Mouse (Mus musculus) MEL (cell line): ENCODE measurements around the gene Mre11a. TPM values are rescaled to one million over a fixed set of nuclear protein-coding genes. Genes with fewer than 3 reads are reported as not detected.

Experiments used
- DNase-seq: peaks from one replicate; pipeline ENCODE4 v3.0.0; 2011; ENCODE audit warnings: low read depth, low spot score
- H3K27ac ChIP-seq: 2 replicates; pipeline ENCODE4 v1.5.1; 2012; ENCODE audit warnings: low read depth, mild to moderate bottlenecking, control low read depth, low read length, moderate library complexity; ENCODE audit not compliant: control insufficient read depth
- H3K27me3 ChIP-seq, 2 experiments: fragments of 150-350 bp in 1 of 2; sonication (generic) in 1 of 2; 2 replicates each; pipeline ENCODE4 v1.6.1; 2012; ENCODE audit warnings: low read length in 2 of 2, mild to moderate bottlenecking in 2 of 2, improper control_type of control experiment in 1 of 2, moderate library complexity in 1 of 2; ENCODE audit not compliant: insufficient read depth in 2 of 2, control insufficient read depth in 1 of 2
- H3K36me3 ChIP-seq, 2 experiments: 2 replicates each; pipeline ENCODE4 v1.6.1; 2012 to 2014; ENCODE audit warnings: low read length in 2 of 2, improper control_type of control experiment in 1 of 2, inconsistent platforms in 1 of 2, mild to moderate bottlenecking in 1 of 2; ENCODE audit not compliant: insufficient read depth in 2 of 2, control insufficient read depth in 1 of 2
- H3K4me1 ChIP-seq, 2 experiments: fragments of 150-350 bp in 1 of 2; sonication (generic) in 1 of 2; 2 replicates each; pipeline ENCODE4 v1.6.1; 2012; ENCODE audit warnings: low read length in 2 of 2, improper control_type of control experiment in 1 of 2, mild to moderate bottlenecking in 1 of 2; ENCODE audit not compliant: insufficient read depth in 2 of 2, control insufficient read depth in 1 of 2
- H3K4me3 ChIP-seq, 2 experiments: fragments of 150-350 bp in 1 of 2; sonication (generic) in 1 of 2; 2 replicates each; pipeline ENCODE4 v1.5.1; 2012; ENCODE audit warnings: low read depth in 2 of 2, low read length in 2 of 2, mild to moderate bottlenecking in 2 of 2, moderate library complexity in 2 of 2, control low read depth in 1 of 2, improper control_type of control experiment in 1 of 2; ENCODE audit not compliant: control insufficient read depth in 1 of 2, insufficient read depth in 1 of 2
- H3K79me2 ChIP-seq: 2 replicates; pipeline ENCODE4 v1.6.1; 2012; ENCODE audit warnings: mild to moderate bottlenecking, low read length, moderate library complexity; ENCODE audit not compliant: control insufficient read depth, poor library complexity, insufficient read depth
- H3K9ac ChIP-seq: 2 replicates; pipeline ENCODE4 v1.6.1; 2012; ENCODE audit warnings: low read depth, mild to moderate bottlenecking, control low read depth, low read length, moderate library complexity; ENCODE audit not compliant: control insufficient read depth, poor library complexity, severe bottlenecking
- H3K9me3 ChIP-seq: fragments of 150-350 bp; sonication (generic); replicated peaks from 2 replicates; pipeline ENCODE4 v1.6.1; 2012; ENCODE audit warnings: mild to moderate bottlenecking, low read length, improper control_type of control experiment, moderate library complexity; ENCODE audit not compliant: insufficient read depth
- CHD1 ChIP-seq: IDR thresholded peaks from 2 replicates; pipeline ENCODE4 v1.6.1; 2012; ENCODE audit warnings: low read depth, mild to moderate bottlenecking, inconsistent platforms, low read length, improper control_type of control experiment
- CHD2 ChIP-seq: IDR thresholded peaks from 2 replicates; pipeline ENCODE4 v1.6.1; 2011; ENCODE audit warnings: low read length, improper control_type of control experiment
- CTCF ChIP-seq, 3 experiments: IDR thresholded peaks in 2 of 3; conservative IDR thresholded peaks in 1 of 3; 2 replicates each; pipeline ENCODE4 v1.5.1; 2011 to 2012; ENCODE audit warnings: low read length in 3 of 3, low read depth in 2 of 3, mild to moderate bottlenecking in 2 of 3, improper control_type of control experiment in 1 of 3, inconsistent platforms in 1 of 3, mixed read lengths in 1 of 3, moderate library complexity in 1 of 3; ENCODE audit not compliant: control insufficient read depth in 1 of 3, insufficient read depth in 1 of 3, poor library complexity in 1 of 3, severe bottlenecking in 1 of 3
- ELF1 ChIP-seq: IDR thresholded peaks from 2 replicates; pipeline ENCODE4 v1.6.1; 2014; ENCODE audit warnings: low read depth, mild to moderate bottlenecking, inconsistent platforms, low read length, improper control_type of control experiment, moderate library complexity
- GABPA ChIP-seq: IDR thresholded peaks from 2 replicates; pipeline ENCODE4 v1.6.1; 2012; ENCODE audit warnings: low read depth, mild to moderate bottlenecking, inconsistent platforms, low read length, improper control_type of control experiment, moderate library complexity
- GATA1 ChIP-seq: IDR thresholded peaks from 2 replicates; pipeline ENCODE4 v1.6.1; 2011; ENCODE audit warnings: low read depth, low read length, improper control_type of control experiment
- HCFC1 ChIP-seq: IDR thresholded peaks from 2 replicates; pipeline ENCODE4 v1.6.1; 2012; ENCODE audit warnings: low read depth, mild to moderate bottlenecking, inconsistent platforms, low read length, improper control_type of control experiment, moderate library complexity
- JUND ChIP-seq: IDR thresholded peaks from 2 replicates; pipeline ENCODE4 v1.6.1; 2011; ENCODE audit warnings: low read depth, mild to moderate bottlenecking, improper control_type of control experiment, low read length
- MAFK ChIP-seq: IDR thresholded peaks from 2 replicates; pipeline ENCODE4 v1.6.1; 2011; ENCODE audit warnings: low read depth, mild to moderate bottlenecking, low read length, improper control_type of control experiment, borderline replicate concordance
- MAX ChIP-seq: IDR thresholded peaks from 2 replicates; pipeline ENCODE4 v1.6.1; 2011; ENCODE audit warnings: low read length, improper control_type of control experiment
- MAZ ChIP-seq: IDR thresholded peaks from 2 replicates; pipeline ENCODE4 v1.6.1; 2012; ENCODE audit warnings: low read depth, mild to moderate bottlenecking, inconsistent platforms, low read length, improper control_type of control experiment
- MEF2A ChIP-seq: IDR thresholded peaks from 2 replicates; pipeline ENCODE4 v1.6.1; 2014; ENCODE audit warnings: low read depth, mild to moderate bottlenecking, inconsistent platforms, low read length, improper control_type of control experiment; ENCODE audit not compliant: poor library complexity, insufficient replicate concordance, severe bottlenecking; ENCODE audit errors: extremely low read depth
- MYB ChIP-seq: IDR thresholded peaks from 2 replicates; pipeline ENCODE4 v1.6.1; 2011; ENCODE audit warnings: mild to moderate bottlenecking, low read depth, low read length, improper control_type of control experiment
- NELFE ChIP-seq: IDR thresholded peaks from 2 replicates; pipeline ENCODE4 v1.6.1; 2011; ENCODE audit warnings: low read depth, low read length, improper control_type of control experiment
- NRF1 ChIP-seq: IDR thresholded peaks from 2 replicates; pipeline ENCODE4 v1.6.1; 2014; ENCODE audit warnings: low read depth, mild to moderate bottlenecking, inconsistent platforms, low read length, improper control_type of control experiment, moderate library complexity; ENCODE audit not compliant: poor library complexity, insufficient read depth, severe bottlenecking
- POLR2A ChIP-seq, 2 experiments: IDR thresholded peaks; 2 replicates each; pipeline ENCODE4 v1.6.1; 2011 to 2012; ENCODE audit warnings: low read length in 2 of 2, mild to moderate bottlenecking in 2 of 2, control low read depth in 1 of 2, improper control_type of control experiment in 1 of 2, low read depth in 1 of 2, moderate library complexity in 1 of 2; ENCODE audit not compliant: control insufficient read depth in 1 of 2, insufficient read depth in 1 of 2, poor library complexity in 1 of 2
- POLR2AphosphoS2 ChIP-seq: IDR thresholded peaks from 2 replicates; pipeline ENCODE4 v1.6.1; 2011; ENCODE audit warnings: low read length, improper control_type of control experiment
- POLR2AphosphoS5 ChIP-seq: IDR thresholded peaks from 2 replicates; pipeline ENCODE4 v1.6.1; 2012; ENCODE audit warnings: low read depth, borderline replicate concordance, mild to moderate bottlenecking, inconsistent platforms, low read length, moderate library complexity, mixed read lengths
- RAD21 ChIP-seq: IDR thresholded peaks from 2 replicates; pipeline ENCODE4 v1.6.1; 2011; ENCODE audit warnings: mild to moderate bottlenecking, low read depth, low read length, improper control_type of control experiment
- RCOR1 ChIP-seq: IDR thresholded peaks from 2 replicates; pipeline ENCODE4 v1.6.1; 2012; ENCODE audit warnings: low read depth, mild to moderate bottlenecking, inconsistent platforms, low read length, improper control_type of control experiment
- SIN3A ChIP-seq: IDR thresholded peaks from 2 replicates; pipeline ENCODE4 v1.6.1; 2012; ENCODE audit warnings: low read length, improper control_type of control experiment, inconsistent platforms
- TCF12 ChIP-seq: IDR thresholded peaks from 2 replicates; pipeline ENCODE4 v1.6.1; 2014; ENCODE audit warnings: low read depth, mild to moderate bottlenecking, inconsistent platforms, low read length, improper control_type of control experiment, moderate library complexity
- UBTF ChIP-seq: IDR thresholded peaks from 2 replicates; pipeline ENCODE4 v1.6.1; 2012; ENCODE audit warnings: low read depth, mild to moderate bottlenecking, inconsistent platforms, low read length, improper control_type of control experiment, moderate library complexity, borderline replicate concordance; ENCODE audit not compliant: insufficient read depth
- USF1 ChIP-seq: IDR thresholded peaks from 2 replicates; pipeline ENCODE4 v1.6.1; 2014; ENCODE audit warnings: low read depth, mild to moderate bottlenecking, inconsistent platforms, low read length, improper control_type of control experiment, moderate library complexity
- USF2 ChIP-seq, 2 experiments: IDR thresholded peaks; 2 replicates each; pipeline ENCODE4 v1.6.1; 2011 to 2012; ENCODE audit warnings: improper control_type of control experiment in 2 of 2, low read length in 2 of 2, borderline replicate concordance in 1 of 2, inconsistent platforms in 1 of 2, low read depth in 1 of 2, mild to moderate bottlenecking in 1 of 2; ENCODE audit not compliant: insufficient read depth in 1 of 2
- ZMIZ1 ChIP-seq: IDR thresholded peaks from 2 replicates; pipeline ENCODE4 v1.6.1; 2012; ENCODE audit warnings: low read depth, mild to moderate bottlenecking, inconsistent platforms, low read length, improper control_type of control experiment, moderate library complexity
- polyA plus RNA-seq, 2 experiments: library from polyadenylated mRNA; stranded (reverse) in 1 of 2; unstranded in 1 of 2; fragments of >175 nt in 1 of 2; fragments of >200 nt in 1 of 2; gene quantifications; 2 replicates each; pipeline versions ENCODE4 v1.2.1 to v1.2.4; 2012; ENCODE audit warnings: low replicate concordance in 2 of 2, low read depth in 1 of 2; ENCODE audit not compliant: insufficient read length in 2 of 2, insufficient read depth in 1 of 2, missing spikeins in 1 of 2
- total RNA-seq: library from RNA; depleted of rRNA; stranded (reverse); fragments of 300-350 nt; gene quantifications from 2 replicates; pipeline ENCODE4 v1.2.3, GENCODE M21; 2012; rRNA removed

Mre11a gene
- total RNA-seq (113 and 123 TPM in 2 replicates), polyA plus RNA-seq (100 to 1,000 TPM in 1 of 2 experiments, 10 to 100 TPM in 1; 88.1 to 288 TPM)

- Histone ChIP-seq H3K9ac (peak within 1 kb of the TSS; percentile 93), H3K27me3 (no peaks in the 10 kb centered on the region), H3K27ac (peak within 1 kb of the TSS; percentile 97), H3K4me1 (peaks cover 25 to 27% of the 10 kb centered on the region in 2 experiments), H3K9me3 (no peaks in the 10 kb centered on the region), H3K79me2 (peaks cover 47% of the 10 kb centered on the region), H3K36me3 (peaks cover 54 to 66% of the 10 kb centered on the region in 2 experiments), H3K4me3 (peak within 1 kb of the TSS; percentile 56 to 87)
- DNase-seq, result peak; percentile 100
- TF ChIP-seq CTCF (IDR thresholded peaks at IDR 0.05 in 2 of 3, conservative IDR thresholded peaks at IDR 0.05 in 1 of 3; ENCODE audit: control insufficient read depth in 1 of 3, insufficient read depth in 1 of 3, low read depth in 2 of 3, low read length in 3 of 3, poor library complexity in 1 of 3, severe bottlenecking in 1 of 3) (peak in 1 of 3 experiments; percentile 33; a peak in 2 of 6 replicates), TCF12 (no peak), POLR2AphosphoS5 (peak; percentile 93; the same call in 1 of the 2 replicates), POLR2A (IDR thresholded peaks at IDR 0.05; ENCODE audit: control insufficient read depth in 1 of 2, insufficient read depth in 1 of 2, low read depth in 1 of 2, low read length in 2 of 2, poor library complexity in 1 of 2) (peak in 1 of 2 experiments; percentile 99; a peak in 2 of 4 replicates)
Measured at GRCm38 (mm10) chr9:14784039-14785002, at the start of gene Mre11a, which contains the start of gene Ankrd49. TSS of gene Mre11a (plus strand) at chr9:14784654. TSS of gene Ankrd49 (minus strand) at chr9:14784856.

- 0 out of 4 replicates have a peak, but pooled peaks cover 0 to 2% of the 10 kb centered on the region in 2 experiments for H3K27me3 ChIP-seq
- H3K79me2 ChIP-seq, result peaks cover 13% of the 10 kb centered on the region
- H3K27ac ChIP-seq, result peak overlapping the region; percentile 86
- H3K36me3 ChIP-seq, result peaks cover 0 to 21% of the 10 kb centered on the region in 2 experiments; a peak in 3 of 4 replicates
- DNase-seq, result peak; percentile 83
- peak overlapping the region; percentile 72 to 79 for H3K4me3 ChIP-seq
- peak overlapping the region; percentile 78 for H3K9ac ChIP-seq
- no peaks in the 10 kb centered on the region for H3K9me3 ChIP-seq
- peaks cover 6 to 15% of the 10 kb centered on the region in 2 experiments; a peak in 3 of 4 replicates for H3K4me1 ChIP-seq
- no peak for TF ChIP-seq MEF2A
- no peak for TF ChIP-seq HCFC1
- no peak for TF ChIP-seq JUND
- peak; percentile 57; the same call in 1 of the 2 replicates for TF ChIP-seq CHD1
- no peak for TF ChIP-seq CHD2
- TF ChIP-seq UBTF, result no peak
- TF ChIP-seq GABPA, result peak; percentile 98
- no peak; the same call in 1 of the 2 replicates for TF ChIP-seq POLR2AphosphoS2
- TF ChIP-seq ELF1, result no peak
- no peak for TF ChIP-seq USF1
- no peak for TF ChIP-seq CTCF (IDR thresholded peaks at IDR 0.05 in 2 of 3, conservative IDR thresholded peaks at IDR 0.05 in 1 of 3; ENCODE audit: control insufficient read depth in 1 of 3, insufficient read depth in 1 of 3, low read depth in 2 of 3, low read length in 3 of 3, poor library complexity in 1 of 3, severe bottlenecking in 1 of 3)
- no peak for TF ChIP-seq USF2 (IDR thresholded peaks at IDR 0.05; ENCODE audit: borderline replicate concordance in 1 of 2, insufficient read depth in 1 of 2, low read depth in 1 of 2, low read length in 2 of 2)
- TF ChIP-seq RAD21, result no peak
- no peak for TF ChIP-seq ZMIZ1
- peak; percentile 98 for TF ChIP-seq GATA1
- no peak for TF ChIP-seq NELFE
- TF ChIP-seq NRF1, result no peak
- no peak for TF ChIP-seq MAZ
- TF ChIP-seq SIN3A, result peak; percentile 23; the same call in 1 of the 2 replicates
- TF ChIP-seq RCOR1, result no peak; the same call in 1 of the 2 replicates
- TF ChIP-seq MYB, result no peak
- peak; percentile 88 for TF ChIP-seq MAFK
- no peak for TF ChIP-seq MAX
Measured at GRCm38 (mm10) chr9:14739498-14740150, 44.8 kb upstream of the Mre11a start.
